Mouse (Mus musculus) layer of hippocampus, adult 8-10 months (tissue): ENCODE measurements at regions not wholly inside any gene's neighbourhood (a gene's known extent, or its start where the extent isn't known, plus 50 kb on each side); places are given as distances from the start of the nearest gene placed in this dataset.

Experiments used
- DNase-seq, 2 experiments: peaks; one replicate each; pipeline ENCODE4 v3.0.0; 2022; ENCODE audit warnings: low spot score in 2 of 2

GRCm38 (mm10) chr1:137636947-137637346 lies 538.6 kb downstream of the Ptprc start:
- DNase-seq = no peak

DNA sequence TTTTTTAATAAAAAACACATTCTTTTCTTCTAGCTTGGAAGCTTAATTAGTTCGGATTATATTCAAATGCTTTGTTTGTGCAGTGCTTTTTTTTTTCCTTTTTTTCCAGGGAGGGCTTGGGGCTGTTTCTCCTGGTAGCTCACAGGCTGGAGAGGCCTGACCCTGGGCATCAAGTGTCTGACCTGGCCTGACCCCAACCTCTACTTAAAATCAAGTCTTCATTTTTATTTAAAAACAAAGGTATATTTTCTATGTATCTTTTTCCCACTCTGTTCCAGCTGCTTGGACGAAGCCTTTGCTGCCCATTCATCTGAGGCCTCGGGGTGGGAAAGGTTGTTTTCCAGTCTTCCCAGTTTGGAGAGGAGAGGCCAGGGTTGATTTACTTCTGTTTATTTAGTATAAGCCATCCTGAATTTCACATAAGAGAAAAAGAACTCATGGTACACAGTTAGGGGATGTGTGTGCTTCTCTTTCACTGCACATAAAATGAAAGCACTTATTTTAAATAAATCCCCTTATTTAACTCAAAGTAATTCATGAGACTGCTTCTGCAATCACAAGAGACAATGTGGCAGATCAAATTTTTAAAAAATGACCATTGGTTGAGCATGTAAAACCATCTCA lies 539.1 kb downstream of the Ptprc start:
- no peak for DNase-seq

DNA sequence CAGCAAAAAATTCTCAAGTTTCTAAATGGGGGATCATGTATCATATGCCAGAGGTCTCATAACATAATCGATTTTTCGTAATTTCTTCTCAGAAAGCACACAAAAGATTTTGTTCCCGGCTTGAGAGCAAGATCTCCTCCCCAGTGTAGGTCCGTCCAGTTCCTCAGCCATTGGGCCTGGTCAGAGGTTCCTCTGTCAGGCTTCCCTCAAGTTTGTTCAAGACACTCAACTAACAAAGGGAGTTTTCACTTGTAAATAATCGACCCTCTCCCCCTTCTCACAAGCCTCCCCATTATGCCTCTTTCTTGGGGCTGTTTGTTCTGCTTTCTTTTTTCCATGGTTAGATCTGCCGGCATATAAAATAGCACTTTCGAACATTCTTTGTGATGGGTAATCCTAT lies 539.7 kb downstream of the Ptprc start:
- DNase-seq = no peak

- DNase-seq = no peak
Measured at GRCm38 (mm10) chr1:137631546-137631945, 544.0 kb downstream of the Ptprc start.

GRCm38 (mm10) chr1:137620672-137621071 lies 554.8 kb downstream of the Ptprc start:
- no peak for DNase-seq

GRCm38 (mm10) chr1:137618231-137618630 lies 557.3 kb downstream of the Ptprc start:
- DNase-seq = peak; percentile 49 to 57

DNA sequence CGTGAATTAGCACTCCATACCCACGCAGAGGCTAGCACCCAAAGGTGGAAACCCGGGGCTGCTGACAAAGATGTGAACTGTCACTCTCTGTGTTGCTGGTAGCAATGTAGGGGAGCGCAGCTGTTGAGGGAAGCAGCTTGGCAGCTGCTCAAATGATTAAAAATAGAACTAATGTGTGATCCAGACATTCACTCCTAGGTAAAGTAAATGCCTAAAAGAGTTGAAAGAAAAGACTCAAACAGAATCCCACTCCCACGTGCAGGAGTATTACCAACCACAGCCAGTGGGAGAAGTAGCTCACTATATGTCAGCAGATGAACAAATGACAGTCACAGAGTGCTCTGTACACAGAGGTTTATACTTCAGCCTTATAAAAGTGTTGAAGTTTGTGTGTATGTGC lies 558.0 kb downstream of the Ptprc start:
- peak; percentile 8 to 10 for DNase-seq

DNA sequence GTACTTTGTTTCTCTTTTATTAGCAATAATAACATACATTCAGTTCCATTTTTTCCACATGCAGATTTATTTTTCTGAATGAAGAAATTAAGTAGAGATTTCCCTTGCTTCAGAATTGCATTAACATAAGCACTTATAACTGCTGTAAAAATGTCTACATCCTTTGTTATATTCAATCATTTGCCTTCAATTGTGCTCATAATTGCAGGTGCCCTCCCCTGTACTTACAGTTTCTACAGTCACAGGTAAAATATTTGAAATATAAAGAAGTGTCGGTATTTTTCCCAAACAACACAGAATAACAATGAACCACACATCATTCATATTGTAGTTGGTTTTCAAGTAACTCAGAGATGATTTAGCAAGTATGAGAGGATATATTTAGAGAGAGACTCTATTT lies 568.8 kb downstream of the Ptprc start:
- no peak for DNase-seq

- no peak for DNase-seq
Measured at GRCm38 (mm10) chr1:137605890-137606663, 569.4 kb downstream of the Ptprc start.

DNA sequence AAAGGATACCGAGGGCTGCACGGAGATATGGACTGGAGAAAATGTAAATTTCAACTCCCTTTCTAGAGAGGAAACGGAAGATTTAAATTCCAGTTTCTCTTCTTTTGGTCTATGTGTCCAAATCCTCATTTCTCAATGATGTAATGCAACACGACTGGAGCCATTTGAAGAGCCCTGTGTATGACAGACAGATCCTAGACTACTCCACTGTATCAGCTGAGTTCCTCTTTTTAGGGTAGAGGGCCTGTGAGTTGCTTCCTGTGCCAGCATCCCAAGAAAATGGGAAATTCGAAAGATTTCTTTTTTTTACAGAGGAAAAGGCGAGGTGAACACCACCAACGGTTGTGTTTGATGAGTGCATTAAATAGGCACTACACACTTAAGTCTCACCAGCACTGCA lies 581.8 kb downstream of the Ptprc start:
- DNase-seq = no peak

- DNase-seq = no peak
Measured at GRCm38 (mm10) chr1:137591891-137592290, 583.6 kb downstream of the Ptprc start.

DNA sequence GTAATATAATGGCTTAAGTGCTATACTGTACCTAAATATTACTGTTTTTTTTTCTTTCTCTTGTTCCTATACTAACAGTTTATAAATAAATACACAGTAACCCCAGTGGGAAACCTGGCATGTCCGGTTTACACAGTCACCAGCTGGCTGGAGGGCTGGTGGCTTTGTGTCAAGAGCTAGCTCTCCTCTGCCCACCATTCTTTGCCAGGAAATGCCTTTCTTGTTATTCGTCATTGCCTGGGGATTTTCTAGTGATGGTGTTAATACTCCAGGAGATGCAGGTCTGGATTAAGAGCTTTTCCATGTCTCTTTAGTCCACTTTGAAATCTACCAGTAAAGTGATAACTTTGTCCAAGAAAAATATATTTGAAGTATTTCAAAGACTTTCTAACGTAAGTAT lies 584.2 kb downstream of the Ptprc start:
- no peak for DNase-seq

DNA sequence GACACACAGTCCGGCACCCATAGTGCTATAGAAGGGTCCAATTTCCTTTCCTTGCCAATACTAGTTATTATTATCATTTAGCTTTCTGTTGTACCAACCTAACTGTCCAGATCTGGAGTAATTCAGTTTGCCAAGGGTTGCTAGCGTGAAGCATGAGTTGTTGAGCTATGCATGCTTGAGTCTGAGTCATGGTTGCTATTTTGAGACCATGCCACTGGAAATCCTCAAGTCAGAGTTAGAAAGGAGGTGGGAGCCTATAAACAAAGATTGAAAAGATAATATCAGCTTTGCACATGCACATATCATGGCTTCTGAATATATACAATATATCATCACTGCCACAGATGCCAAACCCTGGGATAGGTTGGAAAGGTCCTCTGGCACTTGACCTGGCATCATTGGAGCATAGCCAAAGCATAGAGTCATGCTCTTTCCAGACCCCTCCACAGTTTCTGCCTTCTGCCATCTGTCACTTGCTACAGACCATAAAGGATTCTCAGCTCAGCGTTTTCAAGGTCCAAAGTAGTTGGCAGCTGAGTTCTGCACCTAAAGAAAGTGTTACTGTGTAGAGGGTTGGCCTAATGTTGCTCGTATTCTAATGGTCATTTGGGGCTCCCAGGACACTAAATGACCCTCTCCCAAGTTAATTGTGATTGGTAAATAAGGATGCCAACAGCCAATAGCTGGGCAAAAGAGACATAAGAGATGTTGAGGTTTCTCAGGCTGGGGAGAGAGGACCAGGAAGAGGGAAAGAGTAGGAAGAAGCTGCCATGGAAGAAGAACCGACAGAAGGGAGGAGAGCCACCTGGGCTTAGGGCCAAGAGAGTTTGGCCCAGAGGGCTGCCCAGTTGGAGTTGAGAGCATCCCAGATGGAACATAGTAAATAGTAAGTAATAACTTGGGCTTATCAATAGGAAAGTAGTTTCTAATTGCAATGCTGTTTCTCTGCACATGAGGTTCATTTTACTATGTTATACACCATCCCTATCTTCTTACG lies 586.9 kb downstream of the Ptprc start:
- DNase-seq = no peak

- DNase-seq = no peak
Measured at GRCm38 (mm10) chr1:137587481-137588228, 587.9 kb downstream of the Ptprc start.

- DNase-seq = no peak
Measured at GRCm38 (mm10) chr1:137584696-137585095, 590.8 kb downstream of the Ptprc start.

DNA sequence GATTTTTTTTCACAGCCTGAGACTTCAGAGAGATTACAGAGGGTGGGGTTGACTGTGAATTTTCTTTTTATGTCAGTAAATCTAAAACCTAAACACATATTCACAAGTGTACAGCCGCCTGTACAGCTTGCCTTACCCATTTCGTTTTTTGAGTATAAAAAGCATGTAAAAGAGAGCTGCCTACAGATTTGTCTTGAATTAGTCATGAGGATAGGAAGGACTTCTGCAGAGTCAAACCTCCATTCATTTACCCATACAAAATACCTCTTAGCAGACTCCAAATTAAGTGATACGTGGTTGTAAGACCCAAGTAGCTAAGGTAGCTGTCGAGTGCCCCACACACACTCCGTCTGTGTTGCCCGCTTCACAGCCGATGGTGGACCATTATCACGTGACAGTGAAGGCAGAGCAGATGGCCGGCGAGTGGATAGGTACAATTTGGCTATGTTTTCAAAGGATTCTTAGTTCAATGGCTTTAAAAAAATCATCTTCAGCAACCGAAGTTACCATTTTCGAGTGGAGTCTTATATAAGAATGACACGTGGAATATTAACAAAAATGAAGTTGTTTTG lies 591.3 kb downstream of the Ptprc start:
- DNase-seq = no peak

GRCm38 (mm10) chr1:137577639-137578038 lies 597.9 kb downstream of the Ptprc start:
- DNase-seq = no peak

DNA sequence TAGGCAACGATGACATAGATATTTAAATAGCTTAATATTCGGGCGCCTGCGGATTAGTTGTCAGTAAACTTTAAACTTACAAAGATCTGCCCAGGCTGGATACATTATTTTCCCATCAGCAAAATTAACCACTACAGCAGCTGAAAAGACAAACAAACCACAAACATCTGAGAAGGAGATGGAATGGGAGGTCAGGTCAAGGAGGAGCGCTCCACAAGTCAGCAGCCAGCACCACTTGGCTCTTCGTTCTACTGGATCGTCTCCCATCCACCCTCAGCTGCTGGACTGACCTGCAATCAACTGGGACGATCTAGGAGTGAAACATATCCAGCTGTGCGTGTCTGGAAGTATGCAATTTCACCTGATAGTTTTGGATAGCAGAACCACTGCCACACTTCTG lies 599.3 kb downstream of the Ptprc start:
- no peak for DNase-seq

GRCm38 (mm10) chr1:137575380-137575779 lies 600.1 kb downstream of the Ptprc start:
- DNase-seq = no peak

- DNase-seq = no peak
Measured at GRCm38 (mm10) chr1:137571905-137572865, 603.3 kb downstream of the Ptprc start.
